Mouse (Mus musculus) naive thymus-derived CD4-positive, alpha-beta T cell, adult 5 months (primary cell): ENCODE results near the gene Olfr665. TPM values are rescaled to one million over a fixed set of nuclear protein-coding genes. Genes with fewer than 3 reads are reported as not detected.

Source experiments
- polyA plus RNA-seq: library from polyadenylated mRNA; unstranded; fragments of 100-300 nt; shearing (Covaris generic); gene quantifications from one replicate; pipeline ENCODE4 v1.2.1, GENCODE M21; 2017

The Olfr665 gene
- polyA plus RNA-seq = not detected

GRCm38 (mm10) chr7:104877731-104878130 lies at the start of gene Olfr665:
Gene Olfr665, plus strand, starts transcription at chr7:104878031.

GRCm38 (mm10) chr7:104842503-104842902 lies 35.3 kb upstream of the Olfr665 start, which contains the start of gene Usp17lb:
Gene Usp17lb, minus strand, starts transcription at chr7:104842603.

GRCm38 (mm10) chr7:104856709-104857108 lies 21.1 kb upstream of the Olfr665 start, which contains the start of gene Usp17la:
Gene Usp17la, plus strand, starts transcription at chr7:104857009.

GRCm38 (mm10) chr7:104895852-104896251 lies 18.0 kb downstream of the Olfr665 start, which contains the start of gene Olfr666:
Gene Olfr666, minus strand, starts transcription at chr7:104895952.

GRCm38 (mm10) chr7:104921382-104921781 lies 43.6 kb downstream of the Olfr665 start, which contains the start of gene Olfr667:
Gene Olfr667, minus strand, starts transcription at chr7:104921482.

GRCm38 (mm10) chr7:104927957-104928356 lies 50.1 kb downstream of the Olfr665 start, which contains the start of gene Olfr668:
Gene Olfr668, minus strand, starts transcription at chr7:104928057.

Other genes with a start within 250 kb of the Olfr665 start
- not detected for gene Olfr658, start 230.7 kb upstream of the Olfr665 start, polyA plus RNA-seq
- gene Olfr659, start 211.3 kb upstream of the Olfr665 start, polyA plus RNA-seq = 0.11 TPM
- gene Olfr661, start 191.5 kb upstream of the Olfr665 start, polyA plus RNA-seq = not detected
- gene Usp17le, start 100.6 kb upstream of the Olfr665 start, polyA plus RNA-seq = not detected
- gene Usp17lb, start 35.4 kb upstream of the Olfr665 start, polyA plus RNA-seq = not detected
- not detected for gene Usp17la, start 21.0 kb upstream of the Olfr665 start, polyA plus RNA-seq
- not detected for gene Olfr666, start 17.9 kb downstream of the Olfr665 start, polyA plus RNA-seq
- gene Olfr667, start 43.5 kb downstream of the Olfr665 start, polyA plus RNA-seq = not detected
- gene Olfr668, start 50.0 kb downstream of the Olfr665 start, polyA plus RNA-seq = not detected
- gene Olfr669, start 56.2 kb downstream of the Olfr665 start, polyA plus RNA-seq = not detected
- not detected for gene Olfr670, start 84.6 kb downstream of the Olfr665 start, polyA plus RNA-seq
- 0.17 TPM for gene Olfr671, start 101.1 kb downstream of the Olfr665 start, polyA plus RNA-seq
- not detected for gene Olfr672, start 124.0 kb downstream of the Olfr665 start, polyA plus RNA-seq
- gene Olfr675, start 150.4 kb downstream of the Olfr665 start, polyA plus RNA-seq = not detected
- not detected for gene Olfr676, start 154.7 kb downstream of the Olfr665 start, polyA plus RNA-seq
- not detected for gene Olfr677, start 173.3 kb downstream of the Olfr665 start, polyA plus RNA-seq
- gene Olfr678, start 186.4 kb downstream of the Olfr665 start, polyA plus RNA-seq = not detected
- gene Olfr679, start 203.2 kb downstream of the Olfr665 start, polyA plus RNA-seq = not detected
- gene Olfr680-ps1, start 214.8 kb downstream of the Olfr665 start, polyA plus RNA-seq = not detected
- gene Olfr681, start 238.8 kb downstream of the Olfr665 start, polyA plus RNA-seq = not detected